Mouse (Mus musculus): ENCODE results near the gene Rapgef5. TPM values are rescaled to one million over a fixed set of nuclear protein-coding genes. Genes with fewer than 3 reads are reported as not detected.
A peak's percentile ranks its signal among the peaks of the same experiment; 100 is the strongest.

Rapgef5 gene
- total RNA-seq, 2 experiments from 2014 or later: 45.1 to 47.6 TPM

GRCm38 (mm10) chr12:117619523-117620023 is 103.3 kb downstream of the Rapgef5 start:
- DNase-seq: no peak

GRCm38 (mm10) chr12:117622972-117623371 is 106.7 kb downstream of the Rapgef5 start:
- no peak for DNase-seq

GRCm38 (mm10) chr12:117627311-117627710 is 111.0 kb downstream of the Rapgef5 start:
- DNase-seq: no peak

GRCm38 (mm10) chr12:117628321-117629093 is 112.2 kb downstream of the Rapgef5 start:
- no peak for DNase-seq

GRCm38 (mm10) chr12:117632133-117632532 is 115.9 kb downstream of the Rapgef5 start:
- no peak for DNase-seq

- DNase-seq: no peak
Measured at GRCm38 (mm10) chr12:117636139-117636772, 120.0 kb downstream of the Rapgef5 start.

- no peak for DNase-seq
Measured at GRCm38 (mm10) chr12:117636969-117637368, 120.7 kb downstream of the Rapgef5 start.

GRCm38 (mm10) chr12:117638833-117639232 is 122.6 kb downstream of the Rapgef5 start:
- DNase-seq: no peak

- DNase-seq: no peak
Measured at GRCm38 (mm10) chr12:117639356-117640121, 123.3 kb downstream of the Rapgef5 start.

GRCm38 (mm10) chr12:117642512-117642911 is 126.2 kb downstream of the Rapgef5 start:
- no peak for DNase-seq

- no peak for DNase-seq
Measured at GRCm38 (mm10) chr12:117645771-117646170, 129.5 kb downstream of the Rapgef5 start.

GRCm38 (mm10) chr12:117653920-117654472 is 137.7 kb downstream of the Rapgef5 start:
- DNase-seq: no peak

- no peak for DNase-seq
Measured at GRCm38 (mm10) chr12:117656935-117657334, 140.7 kb downstream of the Rapgef5 start.

- no peak for DNase-seq
Measured at GRCm38 (mm10) chr12:117657766-117658165, 141.5 kb downstream of the Rapgef5 start.

- DNase-seq: no peak
Measured at GRCm38 (mm10) chr12:117658821-117659220, 142.5 kb downstream of the Rapgef5 start.

GRCm38 (mm10) chr12:117660361-117660760 is 144.1 kb downstream of the Rapgef5 start:
- no peak for DNase-seq

- no peak for DNase-seq
Measured at GRCm38 (mm10) chr12:117661871-117662270, 145.6 kb downstream of the Rapgef5 start.

- DNase-seq: peak; percentile 53
Measured at GRCm38 (mm10) chr12:117663637-117664036, 147.4 kb downstream of the Rapgef5 start.

GRCm38 (mm10) chr12:117664644-117665043 is 148.4 kb downstream of the Rapgef5 start:
- DNase-seq: no peak

GRCm38 (mm10) chr12:117666391-117666790 is 150.1 kb downstream of the Rapgef5 start:
- DNase-seq: no peak

- peak; percentile 18 for DNase-seq
Measured at GRCm38 (mm10) chr12:117669610-117670400, 153.5 kb downstream of the Rapgef5 start.

GRCm38 (mm10) chr12:117673188-117673587 is 156.9 kb downstream of the Rapgef5 start:
- DNase-seq: no peak
